Mouse (Mus musculus): ENCODE results near the gene Slc17a8. TPM values are rescaled to one million over a fixed set of nuclear protein-coding genes. Genes with fewer than 3 reads are reported as not detected.
A peak's percentile ranks its signal among the peaks of the same experiment; 100 is the strongest.

The Slc17a8 gene
- polyA plus RNA-seq, 1 experiment from 2014 or later: not detected

- H3K4me3 ChIP-seq (ENCODE audit: low read depth, low read length): no peak overlapping the region
- DNase-seq (ENCODE audit: low spot score): no peak
- no peak for ATAC-seq (replicated peaks; ENCODE audit: low FRiP score)
- no peaks in the 10 kb centered on the region for H3K36me3 ChIP-seq (ENCODE audit: control insufficient read depth, insufficient read depth, low read length)
- no peaks in the 10 kb centered on the region for H3K4me1 ChIP-seq (replicated peaks; ENCODE audit: control insufficient read depth, insufficient read depth, low read length)
- no peaks in the 10 kb centered on the region for H3K9me3 ChIP-seq (ENCODE audit: control insufficient read depth, low read length)
- no peak overlapping the region for H3K9ac ChIP-seq (ENCODE audit: low read depth, low read length)
- no peaks in the 10 kb centered on the region for H3K27me3 ChIP-seq (replicated peaks; ENCODE audit: control insufficient read depth, insufficient read depth, low read length)
- no peak overlapping the region for H3K27ac ChIP-seq (ENCODE audit: low read depth, low read length)
- no peak overlapping the region for H3K4me2 ChIP-seq
- 59% methylated on average over 2 of the region's 2 CpGs for WGBS
Observed at GRCm38 (mm10) chr10:89531976-89532375, 89.1 kb downstream of the Slc17a8 start.

- no peak for DNase-seq (ENCODE audit: low spot score)
- ATAC-seq (replicated peaks; ENCODE audit: low FRiP score): peak; percentile 43
- H3K36me3 ChIP-seq (ENCODE audit: control insufficient read depth, insufficient read depth, low read length): no peaks in the 10 kb centered on the region
- H3K4me1 ChIP-seq (replicated peaks; ENCODE audit: control insufficient read depth, insufficient read depth, low read length): no peaks in the 10 kb centered on the region
- no peak overlapping the region for H3K9ac ChIP-seq (ENCODE audit: low read depth, low read length)
- no peak overlapping the region for H3K4me2 ChIP-seq
- H3K27me3 ChIP-seq (replicated peaks; ENCODE audit: control insufficient read depth, insufficient read depth, low read length): no peaks in the 10 kb centered on the region
- no peak overlapping the region for H3K27ac ChIP-seq (ENCODE audit: low read depth, low read length)
- no peaks in the 10 kb centered on the region for H3K9me3 ChIP-seq (ENCODE audit: control insufficient read depth, low read length)
- no peak overlapping the region for H3K4me3 ChIP-seq (ENCODE audit: low read depth, low read length)
- WGBS: 60% methylated on average over 5 of the region's 5 CpGs
Observed at GRCm38 (mm10) chr10:89531194-89531634, 89.8 kb downstream of the Slc17a8 start.

GRCm38 (mm10) chr10:89527054-89527453 is 94.0 kb downstream of the Slc17a8 start:
- no peaks in the 10 kb centered on the region for H3K9me3 ChIP-seq (ENCODE audit: control insufficient read depth, low read length)
- no peak overlapping the region for H3K9ac ChIP-seq (ENCODE audit: low read depth, low read length)
- DNase-seq (ENCODE audit: low spot score) (no peak), ATAC-seq (replicated peaks; ENCODE audit: low FRiP score) (no peak)
- 0 out of 2 replicates have a peak, but pooled peaks cover 2% of the 10 kb centered on the region for H3K4me1 ChIP-seq (replicated peaks; ENCODE audit: control insufficient read depth, insufficient read depth, low read length)
- no peak overlapping the region for H3K4me2 ChIP-seq
- H3K27me3 ChIP-seq (replicated peaks; ENCODE audit: control insufficient read depth, insufficient read depth, low read length): no peaks in the 10 kb centered on the region
- no peaks in the 10 kb centered on the region for H3K36me3 ChIP-seq (ENCODE audit: control insufficient read depth, insufficient read depth, low read length)
- H3K4me3 ChIP-seq (ENCODE audit: low read depth, low read length): no peak overlapping the region
- H3K27ac ChIP-seq (ENCODE audit: low read depth, low read length): no peak overlapping the region
- 71% methylated on average over 5 of the region's 5 CpGs for WGBS

- H3K36me3 ChIP-seq (ENCODE audit: control insufficient read depth, insufficient read depth, low read length): no peaks in the 10 kb centered on the region
- H3K4me1 ChIP-seq (replicated peaks; ENCODE audit: control insufficient read depth, insufficient read depth, low read length): 0 out of 2 replicates have a peak, but pooled peaks cover 4% of the 10 kb centered on the region
- no peak overlapping the region for H3K4me2 ChIP-seq
- DNase-seq (ENCODE audit: low spot score): no peak
- no peak overlapping the region for H3K27ac ChIP-seq (ENCODE audit: low read depth, low read length)
- H3K4me3 ChIP-seq (ENCODE audit: low read depth, low read length): no peak overlapping the region
- ATAC-seq (replicated peaks; ENCODE audit: low FRiP score): no peak
- WGBS: 87% methylated on average over 2 of the region's 2 CpGs
- no peaks in the 10 kb centered on the region for H3K9me3 ChIP-seq (ENCODE audit: control insufficient read depth, low read length)
- H3K27me3 ChIP-seq (replicated peaks; ENCODE audit: control insufficient read depth, insufficient read depth, low read length): no peaks in the 10 kb centered on the region
- H3K9ac ChIP-seq (ENCODE audit: low read depth, low read length): no peak overlapping the region
Observed at GRCm38 (mm10) chr10:89525823-89526222, 95.2 kb downstream of the Slc17a8 start.

Other genes starting within 250 kb of the Slc17a8 start
- 7.6 and 9.1 TPM in 2 replicates for gene Gas2l3, start 177.3 kb downstream of the Slc17a8 start, polyA plus RNA-seq (2014; fragmentation: Nextera tagmentation; extraction: Ambion mirVana)
- 0.99 and 1.9 TPM in 2 replicates for gene Nr1h4, start 87.7 kb downstream of the Slc17a8 start, polyA plus RNA-seq (2014; fragmentation: Nextera tagmentation; extraction: Ambion mirVana)
- 11.7 and 13.3 TPM in 2 replicates for gene Scyl2, start 65.0 kb upstream of the Slc17a8 start, polyA plus RNA-seq (2014; fragmentation: Nextera tagmentation; extraction: Ambion mirVana)
- gene Actr6, start 111.0 kb upstream of the Slc17a8 start, polyA plus RNA-seq (2014; fragmentation: Nextera tagmentation; extraction: Ambion mirVana): 29.3 and 33.2 TPM in 2 replicates
- 24.4 and 26.8 TPM in 2 replicates for gene Uhrf1bp1l, start 123.7 kb upstream of the Slc17a8 start, polyA plus RNA-seq (2014; fragmentation: Nextera tagmentation; extraction: Ambion mirVana)